9 mouse cellular contexts compared by ENCODE assay signal in the genomic region with DNA sequence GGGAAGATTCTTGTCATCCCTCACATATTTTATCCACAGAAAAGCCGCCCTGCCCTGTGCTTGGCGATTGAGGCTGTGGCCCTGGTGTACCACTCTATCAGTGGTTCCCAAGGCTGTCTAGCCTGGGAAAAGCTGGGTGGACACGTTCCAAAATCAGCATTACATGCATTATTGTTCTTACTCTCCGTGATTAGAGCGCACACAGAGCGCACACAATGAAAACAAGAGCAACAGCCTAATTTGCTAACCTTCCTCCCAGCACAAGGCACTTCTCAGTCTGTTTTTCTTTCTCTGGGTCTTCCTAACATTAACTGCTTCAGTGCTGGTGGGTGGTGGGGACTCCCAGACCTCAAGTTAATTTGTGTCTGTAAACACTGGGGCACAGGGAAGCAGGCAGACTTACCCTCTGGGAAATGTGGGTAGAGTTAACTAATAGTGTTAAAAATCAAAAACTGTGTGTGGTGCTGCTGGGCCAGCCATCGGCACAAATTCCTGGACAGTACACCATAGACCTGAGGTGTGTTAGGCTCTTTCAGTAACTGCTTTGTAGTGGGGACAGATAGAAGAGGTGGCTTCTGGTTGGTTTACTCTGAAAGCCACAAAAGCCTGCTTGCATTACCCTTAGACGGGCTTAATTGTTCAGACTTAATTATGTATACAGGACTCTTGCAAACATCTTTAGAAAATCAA.
A peak's percentile ranks its signal among the peaks of the same experiment; 100 is the strongest.
DNase-seq lines count a peak whose midpoint lies in the region; ATAC-seq lines count a peak whose summit lies in the region.
"Had no signal": no experiment of that assay in that cellular context is flagged by ENCODE, and none has a peak within 500 bp of the region (broad histone marks: within the 10 kb centered on the region; RNA-seq: fewer than 3 reads in every experiment).

No protein-coding gene starts in this region.

- peak overlapping the region; percentile 42 for H3K4me2 ChIP-seq in forebrain, embryonic 11.5 days (ENCODE audit: low read depth, low read length, severe bottlenecking)
- H3K4me2 ChIP-seq in hindbrain, embryonic 13.5 days, result peak overlapping the region; percentile 54
- peak overlapping the region; percentile 21 for H3K4me2 ChIP-seq in midbrain, embryonic 11.5 days

- H3K27ac ChIP-seq in forebrain, embryonic 11.5 days (ENCODE audit: low read depth, low read length), result peak overlapping the region; percentile 26
- peak overlapping the region; percentile 9; the same call in 1 of the 2 replicates for H3K27ac ChIP-seq in hindbrain, embryonic 13.5 days
- no peak overlapping the region for H3K27ac ChIP-seq in midbrain, embryonic 11.5 days (ENCODE audit: low read depth, low read length)

- H3K9ac ChIP-seq in forebrain, embryonic 11.5 days (ENCODE audit: low read length), result no peak overlapping the region
- H3K9ac ChIP-seq in hindbrain, embryonic 13.5 days, result peak overlapping the region; percentile 31; the same call in 1 of the 2 replicates
- no peak overlapping the region for H3K9ac ChIP-seq in midbrain, embryonic 11.5 days (ENCODE audit: low read length)

- no peaks in the 10 kb centered on the region for H3K27me3 ChIP-seq in forebrain, embryonic 11.5 days (ENCODE audit: control insufficient read depth, insufficient read depth, low read length)
- H3K27me3 ChIP-seq in hindbrain, embryonic 13.5 days, result 0 out of 2 replicates have a peak, but pooled peaks cover 3% of the 10 kb centered on the region
- H3K27me3 ChIP-seq in midbrain, embryonic 11.5 days (ENCODE audit: control insufficient read depth, insufficient read depth, low read length), result no peaks in the 10 kb centered on the region

- H3K9me3 ChIP-seq in forebrain, embryonic 11.5 days (ENCODE audit: control insufficient read depth, low read length), result no peaks in the 10 kb centered on the region
- H3K9me3 ChIP-seq in hindbrain, embryonic 13.5 days, result no peaks in the 10 kb centered on the region
- H3K9me3 ChIP-seq in midbrain, embryonic 11.5 days (ENCODE audit: control insufficient read depth, low read length), result no peaks in the 10 kb centered on the region

- WGBS in forebrain, embryonic 11.5 days, result under 1% methylated on average over 8 of the region's 8 CpGs
- WGBS in hindbrain, embryonic 13.5 days, result 1% methylated on average over 8 of the region's 8 CpGs
- WGBS in midbrain, embryonic 11.5 days, result 5% methylated on average over 8 of the region's 8 CpGs

- peaks cover 3% of the 10 kb centered on the region; the same call in 1 of the 2 replicates for H3K4me1 ChIP-seq in forebrain, embryonic 11.5 days (replicated peaks; ENCODE audit: control insufficient read depth, insufficient read depth, low read length)
- peaks cover 12% of the 10 kb centered on the region for H3K4me1 ChIP-seq in hindbrain, embryonic 13.5 days (replicated peaks)
- peaks cover 3% of the 10 kb centered on the region for H3K4me1 ChIP-seq in midbrain, embryonic 11.5 days (ENCODE audit: control insufficient read depth, insufficient read depth, low read length)

- peak overlapping the region; percentile 17; the same call in 1 of the 2 replicates for H3K4me3 ChIP-seq in forebrain, embryonic 11.5 days (ENCODE audit: low read depth, low read length)
- peak overlapping the region; percentile 25 for H3K4me3 ChIP-seq in hindbrain, embryonic 13.5 days
- no peak overlapping the region for H3K4me3 ChIP-seq in midbrain, embryonic 11.5 days (ENCODE audit: low read depth, low read length)
- H3K4me3 ChIP-seq: erythroblast, embryonic 14.5 days had no signal

- ATAC-seq in forebrain, embryonic 11.5 days (replicated peaks; ENCODE audit: low FRiP score), result peak; percentile 85
- peak; percentile 94 for ATAC-seq in hindbrain, embryonic 13.5 days (ENCODE audit: low FRiP score)
- ATAC-seq in midbrain, embryonic 11.5 days (ENCODE audit: low FRiP score), result peak; percentile 73
- ATAC-seq in monocyte, adult 5-6 weeks (replicated peaks; ENCODE audit: insufficient number of reproducible peaks, low FRiP score, low TSS enrichment, poor library complexity, severe bottlenecking), result no peak

- DNase-seq in kidney, postnatal 4 days, result peak; percentile 40 to 56
- no peak for DNase-seq in kidney, adult 9 months
- peak; percentile 66 for DNase-seq in forebrain, embryonic 11.5 days (ENCODE audit: low spot score)
- peak; percentile 92 for DNase-seq in midbrain, embryonic 11.5 days (ENCODE audit: low spot score, missing footprints)
- no peak for DNase-seq in thymus, postnatal 25 days
- no peak for DNase-seq in urinary bladder, postnatal 4 days (ENCODE audit: low spot score in 2 of 2)

- H3K36me3 ChIP-seq in forebrain, embryonic 11.5 days (ENCODE audit: control insufficient read depth, insufficient read depth, low read length), result no peaks in the 10 kb centered on the region
- no peaks in the 10 kb centered on the region for H3K36me3 ChIP-seq in hindbrain, embryonic 13.5 days
- no peaks in the 10 kb centered on the region for H3K36me3 ChIP-seq in midbrain, embryonic 11.5 days (ENCODE audit: control insufficient read depth, insufficient read depth, low read length)

Comparison
In these comparisons a context has a peak if more than half of its experiments do, and no peak if none do; other contexts are left out.
1. DNase-seq: peak in kidney, postnatal 4 days (2 of 2), forebrain, embryonic 11.5 days (single experiment) and midbrain, embryonic 11.5 days (single experiment); none in kidney, adult 9 months (single experiment), thymus, postnatal 25 days (single experiment) and urinary bladder, postnatal 4 days (0 of 2).
2. Peak in every context shown above with its lines, with median percentiles within 50 percentile points of each other: H3K4me2 ChIP-seq.